Comparison of ENCODE assay signal across 10 mouse cellular contexts in genomic region chr11:33928658-33929057, GRCm38 (mm10). TPM values are rescaled to one million over a fixed set of nuclear protein-coding genes. Genes with fewer than 3 reads are reported as not detected.
DNase-seq lines count a peak whose midpoint lies in the region; TF ChIP-seq lines count a peak whose summit lies in the region.
"Had no signal": no experiment of that assay in that cellular context is flagged by ENCODE, and none has a peak within 500 bp of the region (broad histone marks: within the 10 kb centered on the region; RNA-seq: fewer than 3 reads in every experiment).

No protein-coding gene starts in this region.

- TF ChIP-seq CTCF in layer of hippocampus, adult 2 months (conservative IDR thresholded peaks at IDR 0.05) = peak; percentile 69
- peak; percentile 64 to 88 (median 71) for TF ChIP-seq CTCF in MEL (IDR thresholded peaks at IDR 0.05 in 2 of 3, conservative IDR thresholded peaks at IDR 0.05 in 1 of 3; ENCODE audit: control insufficient read depth in 1 of 3, insufficient read depth in 1 of 3, low read depth in 2 of 3, low read length in 3 of 3, poor library complexity in 1 of 3, severe bottlenecking in 1 of 3)
- TF ChIP-seq CTCF in cortical plate, adult 2 months (IDR thresholded peaks at IDR 0.05; ENCODE audit: extremely low read depth, insufficient read depth, low read length) = peak; percentile 41; the same call in 1 of the 2 replicates

- no peak overlapping the region for H3K4me3 ChIP-seq in layer of hippocampus, adult 2 months
- H3K4me3 ChIP-seq in MEL (ENCODE audit: control insufficient read depth in 1 of 2, insufficient read depth in 1 of 2, low read depth in 2 of 2, low read length in 2 of 2) = no peak overlapping the region
- H3K4me3 ChIP-seq in cortical plate, adult 2 months (ENCODE audit: insufficient read depth, low read length) = no peak overlapping the region
- H3K4me3 ChIP-seq: erythroblast, embryonic 14.5 days had no signal

- no peaks in the 10 kb centered on the region for H3K27me3 ChIP-seq in MEL (ENCODE audit: control insufficient read depth in 1 of 2, insufficient read depth in 2 of 2, low read length in 2 of 2)

- no peaks in the 10 kb centered on the region for H3K9me3 ChIP-seq in MEL (replicated peaks; ENCODE audit: insufficient read depth, low read length)

- no peak for TF ChIP-seq POLR2A in MEL (IDR thresholded peaks at IDR 0.05; ENCODE audit: control insufficient read depth in 1 of 2, insufficient read depth in 1 of 2, low read depth in 1 of 2, low read length in 2 of 2, poor library complexity in 1 of 2)
- no peak for TF ChIP-seq POLR2A in cortical plate, adult 2 months (IDR thresholded peaks at IDR 0.05; ENCODE audit: extremely low read depth, insufficient read depth, low read length)

- H3K4me1 ChIP-seq in MEL (ENCODE audit: control insufficient read depth in 1 of 2, insufficient read depth in 2 of 2, low read length in 2 of 2) = peaks cover 31 to 42% of the 10 kb centered on the region in 2 experiments
- peaks cover 2% of the 10 kb centered on the region; the same call in 1 of the 2 replicates for H3K4me1 ChIP-seq in cortical plate, adult 2 months (ENCODE audit: control insufficient read depth, insufficient read depth, low read length)

- H3K27ac ChIP-seq in layer of hippocampus, adult 2 months = no peak overlapping the region
- no peak overlapping the region for H3K27ac ChIP-seq in MEL (ENCODE audit: control insufficient read depth, low read depth, low read length)
- H3K27ac ChIP-seq in cortical plate, adult 2 months (ENCODE audit: insufficient read depth, low read length) = no peak overlapping the region
- H3K27ac ChIP-seq: macrophage had no signal

- DNase-seq in layer of hippocampus, adult 2 months (ENCODE audit: low spot score in 2 of 2) = no peak
- DNase-seq in layer of hippocampus, adult 9-11 months = no peak
- peak; percentile 74 for DNase-seq in MEL (ENCODE audit: low read depth, low spot score)
- DNase-seq in kidney, postnatal 10 days = peak; percentile 75
- DNase-seq in natural killer cell, adult 2 months (ENCODE audit: low spot score in 2 of 2) = peak; percentile 41 to 47
- no peak for DNase-seq in cerebellum, adult 8-10 months
- no peak for DNase-seq in layer of hippocampus, postnatal 14 days (ENCODE audit: low spot score in 2 of 2)

- no peak for TF ChIP-seq EP300 in MEL (IDR thresholded peaks at IDR 0.05; ENCODE audit: low read depth in 1 of 2, low read length in 2 of 2)

- no peak overlapping the region for H3K9ac ChIP-seq in MEL (ENCODE audit: control insufficient read depth, low read depth, low read length, poor library complexity, severe bottlenecking)

- peaks cover 0 to 34% of the 10 kb centered on the region in 2 experiments; a peak in 2 of 4 replicates for H3K36me3 ChIP-seq in MEL (ENCODE audit: control insufficient read depth in 1 of 2, insufficient read depth in 2 of 2, low read length in 2 of 2)

- no peaks in the 10 kb centered on the region for H3K79me2 ChIP-seq in MEL (ENCODE audit: control insufficient read depth, insufficient read depth, low read length, poor library complexity)

- TF ChIP-seq RAD21 in MEL (IDR thresholded peaks at IDR 0.05; ENCODE audit: low read depth, low read length) = peak; percentile 74

TF ChIP-seq in MEL, 35 proteins besides CTCF, POLR2A, EP300 and RAD21:
- 0 out of 2 replicates have a peak, but pooled peaks have one; percentile 48 for TF ChIP-seq JUND (IDR thresholded peaks at IDR 0.05; ENCODE audit: low read depth, low read length)
- peak; percentile 46; the same call in 1 of the 2 replicates for TF ChIP-seq ETS1 (IDR thresholded peaks at IDR 0.05; ENCODE audit: low read depth, low read length)
- no peak for TF ChIP-seq GATA1 (IDR thresholded peaks at IDR 0.05; ENCODE audit: low read depth, low read length)
- peak; percentile 96 for TF ChIP-seq SMC3 (IDR thresholded peaks at IDR 0.05; ENCODE audit: low read depth, low read length)
- TF ChIP-seq E2F4 (IDR thresholded peaks at IDR 0.05; ENCODE audit: borderline replicate concordance, low read depth, low read length) = no peak
- no peak for TF ChIP-seq CHD2 (IDR thresholded peaks at IDR 0.05; ENCODE audit: low read length)
- peak; percentile 78 for TF ChIP-seq ZC3H11A (IDR thresholded peaks at IDR 0.05; ENCODE audit: low read depth, low read length)
- no peak for TF ChIP-seq MAFK (IDR thresholded peaks at IDR 0.05; ENCODE audit: borderline replicate concordance, low read depth, low read length)
- TF ChIP-seq TCF12 (IDR thresholded peaks at IDR 0.05; ENCODE audit: low read depth, low read length) = 0 out of 2 replicates have a peak, but pooled peaks have one; percentile 12
- TF ChIP-seq SIN3A (IDR thresholded peaks at IDR 0.05; ENCODE audit: low read length) = peak; percentile 33; the same call in 1 of the 2 replicates
- no peak for TF ChIP-seq MAX (IDR thresholded peaks at IDR 0.05; ENCODE audit: low read length)
- peak; percentile 38; the same call in 1 of the 2 replicates for TF ChIP-seq MXI1 (IDR thresholded peaks at IDR 0.05; ENCODE audit: low read depth, low read length)
- no peak for TF ChIP-seq ZKSCAN1 (IDR thresholded peaks at IDR 0.05; ENCODE audit: low read depth, low read length)

RNA-seq across cellular contexts. Expression of gene Kcnmb1, which starts 34.2 kb away (rescaled TPM):
- total RNA-seq in layer of hippocampus, adult 2 months (2021) = under 1 TPM; 0.41 to 0.42 TPM
- total RNA-seq in MEL (2012; rRNA removed) = 0.42 and 0.85 TPM in 2 replicates
- polyA plus RNA-seq in MEL (2012; ENCODE audit: insufficient read depth in 1 of 2, insufficient read length in 2 of 2, low read depth in 1 of 2, low replicate concordance in 2 of 2, missing spikeins in 1 of 2) = under 1 TPM in 1 of 2 experiments, not detected in 1; 0.15 TPM
- 0.57 and 0.63 TPM in 2 replicates for polyA plus RNA-seq in cortical plate, adult 2 months (2012; rRNA removed)
- total RNA-seq in layer of hippocampus, postnatal 14 days (2021) = under 1 TPM; 0.16 to 0.26 TPM
- polyA plus RNA-seq: erythroblast, embryonic 14.5 days; macrophage had no signal

Comparison
In these comparisons a context has a peak if more than half of its experiments do, and no peak if none do; other contexts are left out.
1. DNase-seq: peak in MEL (single experiment), kidney, postnatal 10 days (single experiment) and natural killer cell, adult 2 months (2 of 2); none in layer of hippocampus, adult 2 months (0 of 2), layer of hippocampus, adult 9-11 months (single experiment), cerebellum, adult 8-10 months (single experiment) and layer of hippocampus, postnatal 14 days (0 of 2).
2. Peak in every context shown above with its lines, with median percentiles within 50 percentile points of each other: CTCF ChIP-seq.